Mouse (Mus musculus): ENCODE results near the gene Dnaaf5. TPM values are rescaled to one million over a fixed set of nuclear protein-coding genes. Genes with fewer than 3 reads are reported as not detected.

Dnaaf5 gene
- polyA plus RNA-seq, 1 experiment from 2014 or later: 6.1 TPM

DNA sequence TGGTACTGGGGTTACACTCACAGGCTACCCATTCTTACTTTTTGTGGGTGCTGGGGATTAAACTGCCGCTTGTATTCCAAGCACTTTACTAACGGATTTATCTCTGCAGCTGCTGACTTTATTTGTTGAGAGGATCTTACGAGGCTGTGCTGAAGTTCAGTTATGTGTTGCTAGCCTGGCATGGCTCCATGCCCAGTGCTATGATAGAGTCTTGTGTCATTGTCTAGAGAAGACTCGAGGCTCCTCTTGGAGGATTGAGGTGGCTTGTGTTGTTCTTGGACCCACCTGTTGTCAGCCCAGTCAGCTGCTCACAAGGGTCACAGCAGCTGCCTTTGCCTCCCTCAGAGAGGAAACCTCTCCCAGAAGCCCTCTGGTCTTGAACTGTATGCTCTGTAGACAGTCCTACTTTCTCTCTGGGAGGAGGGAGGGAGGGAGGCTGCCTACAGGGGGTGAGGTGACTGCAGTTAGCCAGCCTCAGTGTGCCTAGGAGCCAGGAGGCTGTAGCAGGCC is 70.0 kb downstream of the Dnaaf5 start:
- Histone ChIP-seq H3K9me3 (no peaks in the 10 kb centered on the region), H3K27ac (replicated peaks) (no peak overlapping the region), H3K4me1 (replicated peaks) (no peaks in the 10 kb centered on the region), H3K4me2 (no peak overlapping the region), H3K36me3 (peaks cover 42% of the 10 kb centered on the region), H3K4me3 (no peak overlapping the region), H3K27me3 (no peaks in the 10 kb centered on the region), H3K9ac (no peak overlapping the region)
- no peak for ATAC-seq (ENCODE audit: low FRiP score, low read depth)
- 90% methylated on average over 4 of the region's 4 CpGs for WGBS

DNA sequence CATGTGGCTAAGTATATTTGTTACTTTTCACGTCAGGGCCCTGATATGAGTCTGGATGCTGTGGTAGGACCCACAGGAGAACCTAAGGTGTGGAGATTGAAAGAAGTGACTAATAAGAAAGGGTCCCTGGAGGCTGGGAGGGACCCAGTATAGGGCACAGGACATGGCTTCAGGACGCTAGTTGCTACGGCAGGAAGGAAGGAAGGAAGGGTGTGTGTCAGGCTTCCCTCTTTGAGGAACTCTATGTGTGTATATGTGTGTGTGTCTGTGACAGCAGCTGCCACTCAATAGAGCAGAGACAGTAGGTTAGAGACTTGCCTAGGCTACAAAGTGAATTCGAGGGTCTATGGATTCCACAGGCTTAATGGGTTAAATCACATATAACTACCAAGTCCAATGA is 70.6 kb downstream of the Dnaaf5 start:
- Histone ChIP-seq H3K4me3 (no peak overlapping the region), H3K9me3 (no peaks in the 10 kb centered on the region), H3K9ac (no peak overlapping the region), H3K36me3 (peaks cover 42% of the 10 kb centered on the region), H3K4me1 (replicated peaks) (no peaks in the 10 kb centered on the region), H3K27me3 (no peaks in the 10 kb centered on the region), H3K27ac (replicated peaks) (no peak overlapping the region), H3K4me2 (no peak overlapping the region)
- WGBS: 93% methylated on average over 4 of the region's 4 CpGs
- ATAC-seq (ENCODE audit: low FRiP score, low read depth): no peak

DNA sequence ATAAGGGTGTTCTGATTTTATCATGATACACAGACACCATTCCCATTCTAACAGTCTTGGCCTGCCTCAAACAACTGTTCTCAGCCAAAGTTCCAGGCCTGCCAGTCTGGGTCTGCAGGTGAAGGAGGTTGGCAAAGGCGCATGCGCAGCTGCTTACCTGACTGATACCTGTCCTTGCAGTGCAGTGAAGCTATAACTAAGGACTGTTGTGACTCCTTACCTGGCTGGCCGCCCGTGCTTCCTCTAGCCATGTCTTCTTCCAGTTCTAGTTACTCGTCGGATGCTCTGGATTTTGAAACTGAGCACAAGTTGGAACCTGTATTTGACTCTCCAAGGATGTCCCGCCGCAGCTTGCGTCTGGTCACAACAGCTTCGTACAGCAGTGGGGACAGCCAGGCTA is 73.3 kb downstream of the Dnaaf5 start:
- H3K9ac ChIP-seq: no peak overlapping the region
- ATAC-seq (ENCODE audit: low FRiP score, low read depth): no peak
- no peaks in the 10 kb centered on the region for H3K9me3 ChIP-seq
- no peak overlapping the region for H3K27ac ChIP-seq (replicated peaks)
- H3K4me2 ChIP-seq: no peak overlapping the region
- WGBS: 98% methylated on average over 10 of the region's 10 CpGs
- H3K4me3 ChIP-seq: no peak overlapping the region
- no peaks in the 10 kb centered on the region for H3K27me3 ChIP-seq
- H3K36me3 ChIP-seq: peaks cover 63% of the 10 kb centered on the region
- H3K4me1 ChIP-seq (replicated peaks): no peaks in the 10 kb centered on the region

DNA sequence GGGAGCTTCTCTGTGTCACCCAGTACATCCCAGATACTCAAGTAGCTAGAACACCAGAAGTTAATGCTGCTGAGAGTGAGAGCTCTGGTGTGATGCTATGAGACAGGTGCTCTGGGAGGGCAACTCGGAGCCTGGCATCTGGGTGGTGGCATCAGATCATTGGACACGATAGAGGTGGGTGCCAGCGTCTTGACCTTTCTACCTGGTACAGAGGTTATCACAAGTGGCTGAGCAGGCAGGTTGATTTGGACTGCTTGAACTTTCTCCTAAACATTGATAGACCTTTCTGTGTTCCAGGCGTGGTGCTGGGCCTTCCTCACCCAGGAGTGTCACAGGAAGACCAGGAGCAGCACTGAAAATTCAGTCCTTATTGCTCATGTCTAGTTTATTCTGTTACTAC is 77.2 kb downstream of the Dnaaf5 start:
- Histone ChIP-seq H3K36me3 (peaks cover 77% of the 10 kb centered on the region), H3K9ac (no peak overlapping the region), H3K4me1 (replicated peaks) (no peaks in the 10 kb centered on the region), H3K27me3 (no peaks in the 10 kb centered on the region), H3K4me2 (no peak overlapping the region), H3K4me3 (no peak overlapping the region), H3K9me3 (no peaks in the 10 kb centered on the region), H3K27ac (replicated peaks) (no peak overlapping the region)
- ATAC-seq (ENCODE audit: low FRiP score, low read depth): no peak
- 99% methylated on average over 4 of the region's 4 CpGs for WGBS

DNA sequence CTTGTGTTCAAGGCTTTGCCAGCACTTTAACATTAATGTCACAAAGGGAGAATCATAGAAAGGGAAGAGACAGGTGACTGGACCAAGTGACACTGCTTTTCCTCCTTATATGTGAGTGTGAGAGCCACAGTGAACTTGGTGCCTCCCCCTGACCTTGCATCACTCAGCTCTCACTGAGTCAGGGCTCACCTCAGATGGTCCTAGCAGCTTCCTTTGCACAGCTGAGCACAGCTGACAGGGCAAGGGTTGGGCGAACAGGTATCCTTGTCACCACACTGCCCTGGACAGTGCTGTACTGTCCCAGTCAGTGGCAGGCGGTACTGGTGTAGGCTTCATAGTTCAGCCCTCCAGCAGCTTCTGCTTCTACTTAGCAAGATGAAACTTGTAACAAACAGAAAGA is 77.6 kb downstream of the Dnaaf5 start:
- Histone ChIP-seq H3K4me2 (no peak overlapping the region), H3K27ac (replicated peaks) (no peak overlapping the region), H3K27me3 (no peaks in the 10 kb centered on the region), H3K4me3 (no peak overlapping the region), H3K36me3 (peaks cover 79% of the 10 kb centered on the region), H3K9ac (no peak overlapping the region), H3K9me3 (no peaks in the 10 kb centered on the region), H3K4me1 (replicated peaks) (no peaks in the 10 kb centered on the region)
- 97% methylated on average over 2 of the region's 2 CpGs for WGBS
- ATAC-seq (ENCODE audit: low FRiP score, low read depth): no peak

DNA sequence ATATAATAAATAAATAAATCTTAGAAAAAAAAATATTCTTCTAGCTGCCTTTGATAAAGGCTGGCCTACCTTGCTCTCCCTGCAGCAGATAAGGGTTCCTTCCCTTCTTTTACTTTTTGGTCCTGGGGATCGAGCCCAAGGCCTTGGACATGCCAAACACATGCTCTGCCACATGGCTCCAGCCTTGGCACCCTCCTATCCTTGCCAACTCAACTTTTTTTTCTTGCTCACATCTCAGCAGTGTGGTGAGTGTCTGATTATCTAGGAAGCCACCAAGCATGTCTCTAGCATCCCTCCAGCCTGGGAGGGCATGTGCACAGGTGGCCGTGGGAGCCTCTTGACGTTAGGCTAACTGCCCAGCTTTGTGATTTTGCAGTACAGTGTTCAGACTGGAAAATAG is 78.3 kb downstream of the Dnaaf5 start:
- 93% methylated on average over 3 of the region's 3 CpGs for WGBS

DNA sequence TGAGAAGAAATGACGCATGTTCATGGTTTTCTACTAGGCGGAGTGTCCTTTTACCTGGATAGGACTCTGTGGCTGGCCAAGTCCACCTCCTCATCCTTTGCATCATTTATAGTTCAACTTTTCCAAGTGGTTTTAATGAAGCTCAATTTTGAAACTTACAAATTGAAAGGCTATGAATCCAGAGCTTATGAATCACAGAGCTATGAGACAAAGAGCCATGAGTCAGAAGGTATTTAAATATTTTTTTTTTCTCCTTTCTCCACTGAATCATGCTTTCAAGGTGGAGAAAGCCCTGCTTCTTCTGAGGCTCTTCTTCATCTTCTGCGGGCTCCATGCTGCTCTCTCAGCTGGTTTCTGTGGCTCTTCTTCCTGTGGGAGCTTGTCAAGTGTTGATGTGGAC is 79.7 kb downstream of the Dnaaf5 start:
- Histone ChIP-seq H3K27ac (replicated peaks) (no peak overlapping the region), H3K36me3 (peaks cover 81% of the 10 kb centered on the region), H3K4me2 (no peak overlapping the region), H3K27me3 (no peaks in the 10 kb centered on the region), H3K4me3 (no peak overlapping the region), H3K9ac (no peak overlapping the region), H3K9me3 (no peaks in the 10 kb centered on the region), H3K4me1 (replicated peaks) (no peaks in the 10 kb centered on the region)
- ATAC-seq (ENCODE audit: low FRiP score, low read depth): no peak
- 96% methylated on average over 3 of the region's 3 CpGs for WGBS

More for the DNA sequence above, 78.3 kb downstream of the Dnaaf5 start:
- Histone ChIP-seq H3K36me3 (peaks cover 80% of the 10 kb centered on the region), H3K9me3 (no peaks in the 10 kb centered on the region), H3K9ac (no peak overlapping the region), H3K27ac (replicated peaks) (no peak overlapping the region), H3K4me1 (replicated peaks) (no peaks in the 10 kb centered on the region), H3K4me3 (no peak overlapping the region), H3K27me3 (no peaks in the 10 kb centered on the region), H3K4me2 (no peak overlapping the region)
- no peak for ATAC-seq (ENCODE audit: low FRiP score, low read depth)

DNA sequence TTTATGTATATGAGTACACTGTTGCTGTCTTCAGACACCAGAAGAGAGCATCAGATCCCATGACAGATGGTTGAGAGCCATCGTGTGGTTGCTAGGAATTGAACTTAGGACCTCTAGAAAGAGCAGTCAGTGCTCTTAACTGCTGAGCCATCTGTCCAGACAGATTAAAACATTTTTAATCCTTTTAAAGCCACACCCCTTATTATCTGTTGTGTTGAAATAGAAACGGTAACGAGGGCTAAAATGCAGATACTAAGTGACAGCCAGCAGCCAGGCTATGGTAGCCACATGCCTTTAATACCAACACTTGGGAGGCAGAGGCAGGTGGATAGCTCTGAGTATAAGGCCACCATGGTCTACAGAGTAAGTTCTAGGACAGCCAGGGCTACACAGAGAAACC is 82.1 kb downstream of the Dnaaf5 start:
- 89% methylated on average over 3 of the region's 3 CpGs for WGBS
- Histone ChIP-seq H3K27ac (replicated peaks) (no peak overlapping the region), H3K4me1 (replicated peaks) (no peaks in the 10 kb centered on the region), H3K9ac (no peak overlapping the region), H3K27me3 (no peaks in the 10 kb centered on the region), H3K9me3 (no peaks in the 10 kb centered on the region), H3K4me2 (no peak overlapping the region), H3K4me3 (no peak overlapping the region), H3K36me3 (peaks cover 83% of the 10 kb centered on the region)
- no peak for ATAC-seq (ENCODE audit: low FRiP score, low read depth)

DNA sequence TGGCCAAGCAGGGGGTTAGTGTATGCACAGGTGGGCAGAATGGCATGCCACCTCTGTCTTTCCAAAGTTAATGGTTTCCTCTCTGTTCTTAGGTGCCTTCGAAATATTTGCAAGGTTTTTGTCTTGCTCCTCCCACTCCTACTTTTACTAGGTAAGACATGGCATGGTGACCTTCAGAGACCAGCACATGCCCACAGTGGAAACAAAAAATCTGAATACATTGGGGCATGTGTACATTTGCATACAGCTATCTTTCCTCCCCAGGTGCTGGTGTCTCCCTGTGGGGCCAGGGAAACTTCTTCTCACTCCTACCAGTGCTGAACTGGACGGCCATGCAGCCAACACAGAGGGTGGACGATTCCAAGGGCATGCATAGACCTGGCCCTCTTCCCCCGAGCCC is 84.4 kb downstream of the Dnaaf5 start:
- Histone ChIP-seq H3K36me3 (peaks cover 82% of the 10 kb centered on the region), H3K27ac (replicated peaks) (no peak overlapping the region), H3K27me3 (no peaks in the 10 kb centered on the region), H3K4me1 (replicated peaks) (no peaks in the 10 kb centered on the region), H3K4me3 (no peak overlapping the region), H3K4me2 (no peak overlapping the region), H3K9ac (no peak overlapping the region), H3K9me3 (no peaks in the 10 kb centered on the region)
- 98% methylated on average over 4 of the region's 4 CpGs for WGBS
- ATAC-seq (ENCODE audit: low FRiP score, low read depth): no peak

Other genes starting within 250 kb of the Dnaaf5 start
- 23.5 and 24.8 TPM in 2 replicates for gene Pdgfa, start 152.9 kb upstream of the Dnaaf5 start, polyA plus RNA-seq (2015; fragmentation: Nextera tagmentation; extraction: Ambion mirVana)
- gene Prkar1b, start 222 bp upstream of the Dnaaf5 start, polyA plus RNA-seq (2015; fragmentation: Nextera tagmentation; extraction: Ambion mirVana): 284 and 294 TPM in 2 replicates
- 40.8 and 45.3 TPM in 2 replicates for gene Sun1, start 50.4 kb downstream of the Dnaaf5 start, polyA plus RNA-seq (2015; fragmentation: Nextera tagmentation; extraction: Ambion mirVana)
- 123 and 126 TPM in 2 replicates for gene Get4, start 102.1 kb downstream of the Dnaaf5 start, polyA plus RNA-seq (2015; fragmentation: Nextera tagmentation; extraction: Ambion mirVana)
- 124 and 132 TPM in 2 replicates for gene Adap1, start 175.4 kb downstream of the Dnaaf5 start, polyA plus RNA-seq (2015; fragmentation: Nextera tagmentation; extraction: Ambion mirVana)
- 91.9 and 98.8 TPM in 2 replicates for gene Cox19, start 201.2 kb downstream of the Dnaaf5 start, polyA plus RNA-seq (2015; fragmentation: Nextera tagmentation; extraction: Ambion mirVana)
- not detected in 2 replicates for gene Cyp2w1, start 202.4 kb downstream of the Dnaaf5 start, polyA plus RNA-seq (2015; fragmentation: Nextera tagmentation; extraction: Ambion mirVana)
- gene Gpr146, start 227.5 kb downstream of the Dnaaf5 start, polyA plus RNA-seq (2015; fragmentation: Nextera tagmentation; extraction: Ambion mirVana): 2.6 and 2.9 TPM in 2 replicates